Mouse (Mus musculus): ENCODE results near the gene Sgk1.

Sgk1 gene

GRCm38 (mm10) chr10:21918016-21918749, 36.2 kb downstream of the Sgk1 start:
- DNase-seq (ENCODE audit: low spot score) = no peak

- DNase-seq (ENCODE audit: low spot score) = no peak
These were observed 36.8 kb downstream of the Sgk1 start for GRCm38 (mm10) chr10:21918750-21919145.

GRCm38 (mm10) chr10:21920611-21921010, 38.6 kb downstream of the Sgk1 start:
- no peak for DNase-seq (ENCODE audit: low spot score)

- no peak for DNase-seq (ENCODE audit: low spot score)
These were observed 40.8 kb downstream of the Sgk1 start for GRCm38 (mm10) chr10:21922716-21923350.

GRCm38 (mm10) chr10:21923495-21923952, 41.5 kb downstream of the Sgk1 start:
- peak; percentile 34 for DNase-seq (ENCODE audit: low spot score)

- no peak for DNase-seq (ENCODE audit: low spot score)
These were observed 42.2 kb downstream of the Sgk1 start for GRCm38 (mm10) chr10:21924051-21924720.

GRCm38 (mm10) chr10:21926941-21927340, 45.0 kb downstream of the Sgk1 start:
- DNase-seq (ENCODE audit: low spot score) = no peak

GRCm38 (mm10) chr10:21930781-21931380, 48.9 kb downstream of the Sgk1 start:
- no peak for DNase-seq (ENCODE audit: low spot score)

- no peak for DNase-seq (ENCODE audit: low spot score)
These were observed 50.8 kb downstream of the Sgk1 start for GRCm38 (mm10) chr10:21932791-21933190.

- no peak for DNase-seq (ENCODE audit: low spot score)
These were observed 52.8 kb downstream of the Sgk1 start for GRCm38 (mm10) chr10:21934826-21935225.

- DNase-seq (ENCODE audit: low spot score) = no peak
These were observed 54.7 kb downstream of the Sgk1 start for GRCm38 (mm10) chr10:21936513-21937221.

GRCm38 (mm10) chr10:21937222-21937605, 55.2 kb downstream of the Sgk1 start:
- no peak for DNase-seq (ENCODE audit: low spot score)

- no peak for DNase-seq (ENCODE audit: low spot score)
These were observed 56.2 kb downstream of the Sgk1 start for GRCm38 (mm10) chr10:21938166-21938565.

- no peak for DNase-seq (ENCODE audit: low spot score)
These were observed 59.3 kb downstream of the Sgk1 start for GRCm38 (mm10) chr10:21941235-21941634.

GRCm38 (mm10) chr10:21943145-21943700, 61.2 kb downstream of the Sgk1 start:
- DNase-seq (ENCODE audit: low spot score) = no peak

- no peak for DNase-seq (ENCODE audit: low spot score)
These were observed 63.2 kb downstream of the Sgk1 start for GRCm38 (mm10) chr10:21945195-21945594.

- no peak for DNase-seq (ENCODE audit: low spot score)
These were observed 64.9 kb downstream of the Sgk1 start for GRCm38 (mm10) chr10:21946751-21947351.

GRCm38 (mm10) chr10:21952520-21952919, 70.5 kb downstream of the Sgk1 start:
- no peak for DNase-seq (ENCODE audit: low spot score)

- DNase-seq (ENCODE audit: low spot score) = no peak
These were observed 79.1 kb downstream of the Sgk1 start for GRCm38 (mm10) chr10:21961111-21961510.

- DNase-seq (ENCODE audit: low spot score) = no peak
These were observed 81.0 kb downstream of the Sgk1 start for GRCm38 (mm10) chr10:21963005-21963404.

- no peak for DNase-seq (ENCODE audit: low spot score)
These were observed 91.7 kb downstream of the Sgk1 start for GRCm38 (mm10) chr10:21973676-21974075.
